Mouse (Mus musculus): Measurements from ENCODE around the gene Kras. TPM values are rescaled to one million over a fixed set of nuclear protein-coding genes. Genes with fewer than 3 reads are reported as not detected.

The Kras gene
- total and polyA plus RNA-seq, 3 experiments = 5.9 to 32.8 (median 18.8) TPM

DNA sequence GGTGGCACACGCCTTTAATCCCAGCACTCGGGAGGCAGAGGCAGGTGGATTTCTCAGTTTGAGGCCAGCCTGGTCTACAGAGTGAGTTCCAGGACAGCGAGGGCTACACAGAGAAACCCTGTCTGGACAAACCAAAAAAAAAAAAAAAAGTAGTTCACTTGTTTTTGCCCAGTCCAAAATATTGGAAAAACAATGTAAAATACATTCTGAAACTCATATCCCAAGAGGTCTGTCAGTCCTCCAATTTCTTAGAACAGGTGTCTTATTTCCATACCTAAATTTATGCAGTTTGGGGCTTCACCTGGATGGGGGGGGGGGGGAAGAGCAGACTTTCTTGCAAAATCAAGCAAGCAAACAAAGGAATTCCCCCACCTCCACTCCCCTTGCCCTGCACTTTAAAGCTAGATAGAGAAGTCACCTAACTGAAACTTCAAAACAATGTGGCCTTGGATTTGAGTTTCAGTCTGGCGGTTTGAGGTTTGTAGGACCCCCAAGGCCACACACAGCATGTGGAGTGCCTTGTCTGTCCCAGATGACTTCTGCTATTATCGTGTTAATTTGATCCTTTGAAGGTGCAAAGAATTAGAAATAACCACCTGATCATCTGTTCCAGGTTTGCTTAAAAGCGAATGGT is 25.7 kb upstream of the Kras start:
- Histone ChIP-seq H3K9ac (ENCODE audit: insufficient read depth, low read depth) (no peak overlapping the region), H3K36me3 (replicated peaks in 1 of 2; ENCODE audit: control insufficient read depth in 1 of 2, insufficient read depth in 1 of 2, low read length in 1 of 2) (no peaks in the 10 kb centered on the region), H3K4me2 (ENCODE audit: insufficient read depth, low read depth, poor library complexity, severe bottlenecking) (peak overlapping the region; percentile 80), H3K4me3 (replicated peaks in 1 of 3; ENCODE audit: low read depth in 2 of 3, low read length in 2 of 3, poor library complexity in 1 of 3) (peak overlapping the region in 2 of 3 experiments; percentile 14), H3K79me2 (replicated peaks; ENCODE audit: control insufficient read depth, extremely low read depth, insufficient read depth, poor library complexity, severe bottlenecking) (no peaks in the 10 kb centered on the region), H3K9me3 (replicated peaks; ENCODE audit: low read length) (no peaks in the 10 kb centered on the region), H3K4me1 (ENCODE audit: control insufficient read depth in 1 of 2, insufficient read depth in 2 of 2) (peaks cover 6 to 46% of the 10 kb centered on the region in 2 experiments; a peak in 3 of 4 replicates), H3K27ac (ENCODE audit: insufficient read depth, low read depth) (peak overlapping the region; percentile 25), H3K27me3 (replicated peaks) (peaks cover 2% of the 10 kb centered on the region)
- in situ Hi-C loops (cut with MboI; ENCODE audit: low pct_ligation_motif_present, low pct_unique_long_range_greater_than_20kb, low sequenced_read_pairs) (no loop called here), dilution Hi-C loops (cut with MboI; ENCODE audit: extremely low pct_ligation_motif_present, extremely low pct_unique_long_range_greater_than_20kb, low sequenced_read_pairs) (no loop called here)
- peak; percentile 83 for DNase-seq (ENCODE audit: extremely low read depth)
- no peak for TF ChIP-seq SMC3 (IDR thresholded peaks at IDR 0.05; ENCODE audit: low read depth, low read length)
- TF ChIP-seq ZC3H11A (IDR thresholded peaks at IDR 0.05; ENCODE audit: low read depth, low read length) = no peak
- TF ChIP-seq MAFK (IDR thresholded peaks at IDR 0.05; ENCODE audit: insufficient replicate concordance, low read length) = 0 out of 2 replicates have a peak, but pooled peaks have one; percentile 19
- TF ChIP-seq PAX5 (IDR thresholded peaks at IDR 0.05; ENCODE audit: low read length) = no peak
- peak; percentile 84 for TF ChIP-seq ETS1 (conservative IDR thresholded peaks at IDR 0.05; ENCODE audit: low read depth, low read length)
- no peak; the same call in 1 of the 2 replicates for TF ChIP-seq CHD1 (IDR thresholded peaks at IDR 0.05; ENCODE audit: low read depth, low read length)
- peak; percentile 85; the same call in 1 of the 2 replicates for TF ChIP-seq ZNF384 (IDR thresholded peaks at IDR 0.05; ENCODE audit: low read depth, low read length)
- peak; percentile 78 for TF ChIP-seq EP300 (IDR thresholded peaks at IDR 0.05; ENCODE audit: low read length)
- TF ChIP-seq UBTF (IDR thresholded peaks at IDR 0.05; ENCODE audit: low read depth, low read length) = no peak
- TF ChIP-seq POLR2A (IDR thresholded peaks at IDR 0.05; ENCODE audit: low read depth, low read length) = no peak
- TF ChIP-seq CHD2 (IDR thresholded peaks at IDR 0.05; ENCODE audit: low read length) = peak; percentile 77
- TF ChIP-seq USF1 (IDR thresholded peaks at IDR 0.05; ENCODE audit: low read depth, low read length) = no peak
- peak; percentile 75 for TF ChIP-seq IRF4 (IDR thresholded peaks at IDR 0.05; ENCODE audit: low read depth, low read length)
- TF ChIP-seq ZKSCAN1 (IDR thresholded peaks at IDR 0.05; ENCODE audit: borderline replicate concordance, low read depth, low read length) = no peak
- 0 out of 2 replicates have a peak, but pooled peaks have one; percentile 31 for TF ChIP-seq KAT2A (IDR thresholded peaks at IDR 0.05; ENCODE audit: insufficient replicate concordance, low read length)
- TF ChIP-seq SIN3A (IDR thresholded peaks at IDR 0.05; ENCODE audit: low read length) = peak; percentile 72; the same call in 1 of the 2 replicates
- peak; percentile 79 for TF ChIP-seq MEF2A (IDR thresholded peaks at IDR 0.05; ENCODE audit: borderline replicate concordance, low read depth, low read length)
- TF ChIP-seq NELFE (IDR thresholded peaks at IDR 0.05; ENCODE audit: low read depth, low read length) = no peak
- TF ChIP-seq NRF1 (IDR thresholded peaks at IDR 0.05; ENCODE audit: low read depth, low read length) = no peak
- TF ChIP-seq TCF12 (IDR thresholded peaks at IDR 0.05; ENCODE audit: low read depth, low read length) = peak; percentile 69; the same call in 1 of the 2 replicates
- no peak for TF ChIP-seq HCFC1 (IDR thresholded peaks at IDR 0.05; ENCODE audit: low read depth, low read length)
- no peak for TF ChIP-seq TBP (conservative IDR thresholded peaks at IDR 0.05; ENCODE audit: low read depth, low read length)
- no peak for TF ChIP-seq CTCF (conservative IDR thresholded peaks at IDR 0.05 in 1 of 2, IDR thresholded peaks at IDR 0.05 in 1 of 2; ENCODE audit: low read depth in 2 of 2, low read length in 2 of 2)
- peak; percentile 51; the same call in 1 of the 2 replicates for TF ChIP-seq MYC (IDR thresholded peaks at IDR 0.05; ENCODE audit: low read depth, low read length)
- no peak for TF ChIP-seq E2F4 (IDR thresholded peaks at IDR 0.05; ENCODE audit: insufficient replicate concordance, low read depth, low read length)
- TF ChIP-seq MAX (IDR thresholded peaks at IDR 0.05; ENCODE audit: low read length) = no peak
- TF ChIP-seq RAD21 (IDR thresholded peaks at IDR 0.05; ENCODE audit: low read depth, low read length) = no peak
- peak; percentile 85; the same call in 1 of the 2 replicates for TF ChIP-seq RCOR1 (conservative IDR thresholded peaks at IDR 0.05; ENCODE audit: low read depth, low read length)
- peak; percentile 58; the same call in 1 of the 2 replicates for TF ChIP-seq MXI1 (IDR thresholded peaks at IDR 0.05; ENCODE audit: low read depth, low read length)
- TF ChIP-seq POLR2AphosphoS2 (IDR thresholded peaks at IDR 0.05; ENCODE audit: low read depth, low read length) = no peak
- no peak; the same call in 1 of the 2 replicates for TF ChIP-seq JUN (IDR thresholded peaks at IDR 0.05; ENCODE audit: insufficient read depth, low read depth, low read length)
- TF ChIP-seq JUND (conservative IDR thresholded peaks at IDR 0.05; ENCODE audit: low read depth, low read length) = no peak
- TF ChIP-seq ZMIZ1 (IDR thresholded peaks at IDR 0.05; ENCODE audit: low read depth, low read length) = no peak
- TF ChIP-seq USF2 (conservative IDR thresholded peaks at IDR 0.05; ENCODE audit: low read depth, low read length) = no peak
- TF ChIP-seq GABPA (IDR thresholded peaks at IDR 0.05; ENCODE audit: insufficient replicate concordance, low read depth, low read length) = no peak
- peak; percentile 69 for TF ChIP-seq BHLHE40 (IDR thresholded peaks at IDR 0.05; ENCODE audit: low read depth, low read length)
- peak; percentile 96 for TF ChIP-seq MAZ (IDR thresholded peaks at IDR 0.05; ENCODE audit: low read depth, low read length)
- TF ChIP-seq ELF1 (IDR thresholded peaks at IDR 0.05; ENCODE audit: low read depth, low read length) = no peak; the same call in 1 of the 2 replicates

All from CH12.LX (cell line).